Mouse (Mus musculus) thymus, adult 2 months (tissue): Measurements from ENCODE around the gene Pop7.

ENCODE experiments used
- CTCF ChIP-seq: fragments of 200-500 bp; IDR thresholded peaks from 2 replicates; pipeline ENCODE4 v1.5.1; 2012; ENCODE audit warnings: mild to moderate bottlenecking, control low read depth, low read length, moderate library complexity, borderline replicate concordance; ENCODE audit not compliant: control insufficient read depth, poor library complexity, insufficient read depth; ENCODE audit errors: extremely low read depth
- POLR2A ChIP-seq: fragments of 200-500 bp; IDR thresholded peaks from 2 replicates; pipeline ENCODE4 v1.6.1; 2012; ENCODE audit warnings: mild to moderate bottlenecking, low read length, control low read depth, moderate library complexity; ENCODE audit not compliant: control insufficient read depth, poor library complexity, insufficient read depth; ENCODE audit errors: extremely low read depth

DNA sequence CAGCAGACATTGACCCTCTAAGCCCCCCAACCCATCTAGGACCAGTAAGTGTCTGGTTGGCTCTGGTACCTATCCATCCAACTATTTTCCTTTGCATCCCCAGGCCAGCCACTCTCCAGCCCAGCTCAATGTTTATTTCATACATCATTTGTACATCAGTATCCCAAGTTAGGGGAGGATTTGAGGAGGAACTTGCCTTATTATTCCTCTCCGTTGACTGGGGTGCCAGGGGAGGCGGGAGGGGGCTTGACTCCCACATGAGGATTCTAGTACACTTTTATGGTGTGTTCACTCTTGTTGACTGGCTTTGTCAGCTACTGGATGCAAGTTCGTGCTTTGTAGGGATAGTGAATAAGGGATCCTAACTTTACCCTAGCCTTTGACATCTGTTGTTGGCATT lies 9.4 kb upstream of the Pop7 start:
- no peak for TF ChIP-seq CTCF
- TF ChIP-seq POLR2A = no peak
